Mouse (Mus musculus) heart, postnatal 0 days (tissue): ENCODE results near the gene Ankrd13b. TPM values are rescaled to one million over a fixed set of nuclear protein-coding genes. Genes with fewer than 3 reads are reported as not detected.

Source experiments
- ATAC-seq: fragments of 200-750 bp; cut with Nextera tagmentation; 2 replicates; pipeline ENCODE4 v1.8.0; 2017; ENCODE audit warnings: low read depth, moderate number of reproducible peaks, moderate library complexity; ENCODE audit not compliant: insufficient read depth
- DNase-seq: peaks from one replicate; pipeline ENCODE4 v3.0.0-alpha.2; 2016; ENCODE audit warnings: low spot score
- H3K27ac ChIP-seq: fragments of 300-500 bp; sonication (generic); 2 replicates; pipeline ENCODE4 v1.5.1; 2014; ENCODE audit warnings: low read depth, mild to moderate bottlenecking
- H3K27me3 ChIP-seq: fragments of 300-500 bp; sonication (generic); 2 replicates; pipeline ENCODE4 v1.6.1; 2014; ENCODE audit warnings: low read length, mixed read lengths; ENCODE audit not compliant: control insufficient read depth, insufficient read depth
- H3K36me3 ChIP-seq: fragments of 300-500 bp; sonication (generic); replicated peaks from 2 replicates; pipeline ENCODE4 v1.6.1; 2014; ENCODE audit warnings: low read length, mixed read lengths; ENCODE audit not compliant: control insufficient read depth, insufficient read depth
- H3K4me1 ChIP-seq: fragments of 300-500 bp; sonication (generic); 2 replicates; pipeline ENCODE4 v1.6.1; 2014; ENCODE audit warnings: antibody characterized with exemption; ENCODE audit not compliant: control insufficient read depth, insufficient read depth
- H3K4me2 ChIP-seq: fragments of 300-500 bp; sonication (generic); 2 replicates; pipeline ENCODE4 v1.6.1; 2014; ENCODE audit warnings: low read depth, mild to moderate bottlenecking, low read length, moderate library complexity
- H3K4me3 ChIP-seq: fragments of 300-500 bp; sonication (generic); 2 replicates; pipeline ENCODE4 v1.5.1; 2014; ENCODE audit warnings: low read depth, low read length
- H3K9ac ChIP-seq: fragments of 300-500 bp; sonication (generic); replicated peaks from 2 replicates; pipeline ENCODE4 v1.6.1; 2014; ENCODE audit warnings: low read depth, low read length, mixed read lengths
- H3K9me3 ChIP-seq: fragments of 300-500 bp; sonication (generic); replicated peaks from 2 replicates; pipeline ENCODE4 v1.6.1; 2016; ENCODE audit warnings: low read length; ENCODE audit not compliant: control insufficient read depth
- CTCF ChIP-seq: IDR thresholded peaks from 2 replicates; pipeline ENCODE4 v1.5.1; 2016; ENCODE audit warnings: antibody characterized with exemption, control low read depth, low read depth
- EP300 ChIP-seq: IDR thresholded peaks from 2 replicates; pipeline ENCODE4 v1.6.1; 2016; ENCODE audit warnings: antibody characterized with exemption, low read depth
- WGBS: fragments of 180-500 bp; shearing (Covaris S2); extraction: QIAGEN DNeasy Blood & Tissue Kit; methylation state at CpG from one replicate; pipeline ENCODE4 v1.1.7; 2014; 5-methylcytosine and 5-hydroxymethylcytosine counted together
- polyA plus RNA-seq: library from polyadenylated mRNA; unstranded; fragments of >200 nt; fragmentation: Nextera tagmentation; extraction: Ambion mirVana; gene quantifications from 2 replicates; pipeline ENCODE4 v1.2.1, GENCODE M21; 2015
- total RNA-seq: library from RNA; depleted of rRNA; stranded (reverse); fragments of >200 nt; gene quantifications from 2 replicates; pipeline ENCODE4 v1.2.3, GENCODE M21; 2014; ENCODE audit warnings: low replicate concordance; rRNA removed

Gene Ankrd13b
- total and polyA plus RNA-seq, 2 experiments from 2014 or later, result 2.6 to 6.4 TPM

- 13% methylated on average over 4 of the region's 4 CpGs for WGBS
- no peaks in the 10 kb centered on the region for H3K9me3 ChIP-seq
- peaks cover 57% of the 10 kb centered on the region for H3K36me3 ChIP-seq
- ATAC-seq (peak; percentile 99), DNase-seq (peak; percentile 93)
- no peak overlapping the region for H3K9ac ChIP-seq
- no peak overlapping the region for H3K4me3 ChIP-seq
- H3K4me2 ChIP-seq, result no peak overlapping the region
- TF ChIP-seq EP300 (peak; percentile 88), CTCF (no peak)
- peak overlapping the region; percentile 95 for H3K27ac ChIP-seq
- no peaks in the 10 kb centered on the region for H3K27me3 ChIP-seq
- peaks cover 25% of the 10 kb centered on the region for H3K4me1 ChIP-seq
Observed at GRCm38 (mm10) chr11:77423175-77423859, 66.2 kb downstream of the Ankrd13b start.

Other genes starting within 250 kb of the Ankrd13b start
- 45.8 and 46.2 TPM in 2 replicates for gene Coro6, start 27.3 kb downstream of the Ankrd13b start, total RNA-seq
- 30.1 and 31.1 TPM in 2 replicates for gene Coro6, start 27.3 kb downstream of the Ankrd13b start, polyA plus RNA-seq
- gene Git1, start 3.9 kb upstream of the Ankrd13b start, total RNA-seq, result 57.7 and 63.4 TPM in 2 replicates
- gene Git1, start 3.9 kb upstream of the Ankrd13b start, polyA plus RNA-seq, result 5.5 and 6.2 TPM in 2 replicates
- 2.1 and 4.4 TPM in 2 replicates for gene Abhd15, start 25.4 kb upstream of the Ankrd13b start, total RNA-seq
- gene Abhd15, start 25.4 kb upstream of the Ankrd13b start, polyA plus RNA-seq, result 0.86 and 1.2 TPM in 2 replicates
- 13.3 and 14.5 TPM in 2 replicates for gene Trp53i13, start 26.3 kb upstream of the Ankrd13b start, total RNA-seq
- 22.5 and 23.8 TPM in 2 replicates for gene Trp53i13, start 26.3 kb upstream of the Ankrd13b start, polyA plus RNA-seq
- not detected in 2 replicates for gene Gm10392, start 29.5 kb upstream of the Ankrd13b start, total RNA-seq
- gene Gm10392, start 29.5 kb upstream of the Ankrd13b start, polyA plus RNA-seq, result 0.08 TPM in 1 of 2 replicates, not detected in the other
- 29.5 and 35.9 TPM in 2 replicates for gene Taok1, start 118.1 kb upstream of the Ankrd13b start, total RNA-seq
- gene Taok1, start 118.1 kb upstream of the Ankrd13b start, polyA plus RNA-seq, result 13.7 and 14.2 TPM in 2 replicates
- 30.5 and 55.1 TPM in 2 replicates for gene Nufip2, start 196.5 kb upstream of the Ankrd13b start, total RNA-seq
- 3.0 and 3.5 TPM in 2 replicates for gene Nufip2, start 196.5 kb upstream of the Ankrd13b start, polyA plus RNA-seq
- gene Cryba1, start 235.6 kb upstream of the Ankrd13b start, total RNA-seq, result not detected in 2 replicates
- not detected in 2 replicates for gene Cryba1, start 235.6 kb upstream of the Ankrd13b start, polyA plus RNA-seq